Mouse (Mus musculus): Measurements from ENCODE around the gene C130074G19Rik.

C130074G19Rik gene

GRCm38 (mm10) chr1:184882281-184883268, at the start of gene C130074G19Rik:
Gene C130074G19Rik, minus strand, starts transcription at chr1:184883218.
- no peak for ATAC-seq (ENCODE audit: insufficient number of reproducible peaks, low FRiP score, low TSS enrichment)

GRCm38 (mm10) chr1:184931097-184931496, 48.1 kb upstream of the C130074G19Rik start:
- no peak for ATAC-seq (ENCODE audit: insufficient number of reproducible peaks, low FRiP score, low TSS enrichment)

GRCm38 (mm10) chr1:184928382-184928781, 45.4 kb upstream of the C130074G19Rik start:
- no peak for ATAC-seq (ENCODE audit: insufficient number of reproducible peaks, low FRiP score, low TSS enrichment)

GRCm38 (mm10) chr1:184927911-184928310, 44.9 kb upstream of the C130074G19Rik start:
- ATAC-seq (ENCODE audit: insufficient number of reproducible peaks, low FRiP score, low TSS enrichment), result no peak

- no peak for ATAC-seq (ENCODE audit: insufficient number of reproducible peaks, low FRiP score, low TSS enrichment)
These were observed 39.8 kb upstream of the C130074G19Rik start for GRCm38 (mm10) chr1:184922824-184923223.

GRCm38 (mm10) chr1:184920057-184920456, 37.0 kb upstream of the C130074G19Rik start:
- ATAC-seq (ENCODE audit: insufficient number of reproducible peaks, low FRiP score, low TSS enrichment), result no peak

- no peak for ATAC-seq (ENCODE audit: insufficient number of reproducible peaks, low FRiP score, low TSS enrichment)
These were observed 35.3 kb upstream of the C130074G19Rik start for GRCm38 (mm10) chr1:184918227-184918888.

GRCm38 (mm10) chr1:184912336-184912735, 29.3 kb upstream of the C130074G19Rik start:
- ATAC-seq (ENCODE audit: insufficient number of reproducible peaks, low FRiP score, low TSS enrichment), result no peak

GRCm38 (mm10) chr1:184911861-184912260, 28.8 kb upstream of the C130074G19Rik start:
- no peak for ATAC-seq (ENCODE audit: insufficient number of reproducible peaks, low FRiP score, low TSS enrichment)

GRCm38 (mm10) chr1:184908558-184908957, 25.5 kb upstream of the C130074G19Rik start:
- no peak for ATAC-seq (ENCODE audit: insufficient number of reproducible peaks, low FRiP score, low TSS enrichment)

GRCm38 (mm10) chr1:184905904-184906745, 23.1 kb upstream of the C130074G19Rik start:
- ATAC-seq (ENCODE audit: insufficient number of reproducible peaks, low FRiP score, low TSS enrichment), result no peak

- ATAC-seq (ENCODE audit: insufficient number of reproducible peaks, low FRiP score, low TSS enrichment), result no peak
These were observed 22.4 kb upstream of the C130074G19Rik start for GRCm38 (mm10) chr1:184905371-184905770.

- ATAC-seq (ENCODE audit: insufficient number of reproducible peaks, low FRiP score, low TSS enrichment), result no peak
These were observed 20.7 kb upstream of the C130074G19Rik start for GRCm38 (mm10) chr1:184903697-184904096.

GRCm38 (mm10) chr1:184902886-184903285, 19.9 kb upstream of the C130074G19Rik start:
- no peak for ATAC-seq (ENCODE audit: insufficient number of reproducible peaks, low FRiP score, low TSS enrichment)

GRCm38 (mm10) chr1:184897350-184897749, 14.3 kb upstream of the C130074G19Rik start:
- no peak for ATAC-seq (ENCODE audit: insufficient number of reproducible peaks, low FRiP score, low TSS enrichment)

- no peak for ATAC-seq (ENCODE audit: insufficient number of reproducible peaks, low FRiP score, low TSS enrichment)
These were observed 9.0 kb upstream of the C130074G19Rik start for GRCm38 (mm10) chr1:184891998-184892397.

GRCm38 (mm10) chr1:184889454-184889853, 6.4 kb upstream of the C130074G19Rik start:
- no peak for ATAC-seq (ENCODE audit: insufficient number of reproducible peaks, low FRiP score, low TSS enrichment)

- no peak for ATAC-seq (ENCODE audit: insufficient number of reproducible peaks, low FRiP score, low TSS enrichment)
These were observed 3.1 kb upstream of the C130074G19Rik start for GRCm38 (mm10) chr1:184886160-184886559.

- ATAC-seq (ENCODE audit: insufficient number of reproducible peaks, low FRiP score, low TSS enrichment), result no peak
These were observed 1.2 kb downstream of the C130074G19Rik start for GRCm38 (mm10) chr1:184881861-184882260.

- ATAC-seq (ENCODE audit: insufficient number of reproducible peaks, low FRiP score, low TSS enrichment), result no peak
These were observed 1.8 kb downstream of the C130074G19Rik start for GRCm38 (mm10) chr1:184881211-184881610.
